Mouse (Mus musculus) bone marrow macrophage, adult 2 months (primary cell): ENCODE data around the gene Fam81a.

Experiments
- CTCF ChIP-seq: IDR thresholded peaks from 2 replicates; pipeline ENCODE4 v1.5.1; 2012; ENCODE audit warnings: low read depth, mild to moderate bottlenecking, low read length, moderate library complexity
- POLR2A ChIP-seq: IDR thresholded peaks from 2 replicates; pipeline ENCODE4 v1.6.1; 2012; ENCODE audit warnings: mild to moderate bottlenecking, low read depth, low read length, borderline replicate concordance

DNA sequence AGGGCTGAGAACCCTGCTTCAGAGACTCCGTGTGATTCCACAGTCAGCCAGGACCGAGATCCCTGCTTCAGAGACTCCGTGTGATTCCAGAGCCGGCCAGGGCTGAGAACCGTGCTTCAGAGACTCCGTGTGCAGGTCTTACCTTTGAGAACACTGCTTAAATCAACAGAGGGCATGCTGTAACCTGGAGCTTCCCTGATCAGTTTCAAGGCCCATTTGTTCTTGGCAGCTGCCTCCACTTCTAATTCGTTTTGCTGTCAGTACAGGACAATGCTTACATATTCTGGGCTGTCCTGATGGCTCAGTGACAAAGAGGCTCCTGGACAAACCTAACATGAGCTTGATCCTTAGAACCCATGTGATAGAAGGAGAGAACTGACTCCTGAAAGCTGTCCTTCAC is 65.2 kb downstream of the Fam81a start:
- TF ChIP-seq CTCF (no peak), POLR2A (no peak)
